Mouse (Mus musculus) heart, postnatal 36 days (tissue): ENCODE results near the gene Prkg1. TPM values are rescaled to one million over a fixed set of nuclear protein-coding genes. Genes with fewer than 3 reads are reported as not detected.
A peak's percentile ranks its signal among the peaks of the same experiment; 100 is the strongest.

Source experiments
- DNase-seq, 2 experiments: peaks; one replicate each; pipeline ENCODE4 v3.0.0; 2021 to 2022
- intact Hi-C: fragments of 180-260 bp; cut with DNase I; formaldehyde crosslinking; loops from one replicate; pipeline ENCODE4 v1.15.1; 2025
- total RNA-seq, 2 experiments: library from RNA; stranded (reverse); gene quantifications; 2 replicates each; pipeline ENCODE4 v1.2.3; 2021

Prkg1 gene
- total RNA-seq, 2 experiments from 2014 or later = 12.7 to 13.4 TPM

DNA sequence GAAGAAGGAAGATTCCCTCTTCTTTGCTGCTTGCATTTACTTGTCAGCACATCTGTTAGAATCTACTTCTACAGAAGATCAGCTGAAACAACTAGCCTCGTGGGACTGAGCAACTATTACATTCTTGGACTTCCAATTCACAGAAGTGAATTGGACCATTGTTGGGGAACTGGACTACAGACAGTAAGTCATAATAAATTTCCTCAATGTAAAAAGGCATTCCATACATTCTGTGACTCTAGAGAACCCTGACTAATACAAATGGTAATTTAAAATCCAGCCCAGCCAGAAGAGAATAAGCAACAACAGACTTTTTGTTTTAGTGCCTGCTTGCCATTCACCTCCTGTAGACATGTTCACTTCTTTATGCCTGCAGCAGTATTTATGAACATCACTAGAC is 996.5 kb downstream of the Prkg1 start:
- intact Hi-C loops = no loop called here
- no peak for DNase-seq

DNA sequence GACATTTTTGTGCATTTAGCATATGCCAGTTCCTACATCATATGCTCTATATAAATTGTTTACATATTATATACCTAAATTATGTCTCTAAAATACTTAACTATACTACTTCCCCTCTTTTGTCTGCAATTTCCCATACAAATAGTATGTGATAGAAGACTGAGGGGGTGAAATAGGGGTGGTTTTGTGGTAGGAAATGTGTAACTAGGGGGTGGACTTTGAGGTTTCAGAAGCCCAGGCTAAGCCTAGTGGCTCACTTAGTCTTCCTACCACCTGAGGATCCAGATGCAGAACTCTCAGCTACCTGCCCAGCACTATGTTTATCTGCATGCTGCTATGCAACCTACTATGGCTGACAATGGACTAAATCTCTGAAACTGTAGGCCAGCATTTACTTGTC is 1020.4 kb downstream of the Prkg1 start:
- DNase-seq = no peak
- intact Hi-C loops = no loop called here

DNA sequence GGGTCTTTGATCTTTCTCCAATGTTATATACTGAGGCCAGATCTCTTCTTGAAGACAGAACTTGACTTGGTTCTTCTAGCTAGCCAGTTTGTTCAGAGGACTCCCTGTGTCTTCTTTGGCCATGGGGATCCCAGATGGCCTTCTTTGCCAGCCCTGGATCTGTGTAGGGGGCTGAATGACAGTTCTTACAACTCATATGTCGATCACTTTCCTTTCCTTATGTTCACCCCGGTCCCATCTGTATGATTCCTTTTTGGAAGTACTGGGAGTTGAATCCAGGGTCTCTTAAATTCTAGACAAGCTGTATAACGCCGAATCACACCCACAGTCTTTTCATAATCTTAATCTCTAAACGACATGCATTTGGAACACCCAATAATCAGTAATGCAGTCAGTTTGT is 1065.7 kb downstream of the Prkg1 start:
- intact Hi-C loops = no loop called here

DNA sequence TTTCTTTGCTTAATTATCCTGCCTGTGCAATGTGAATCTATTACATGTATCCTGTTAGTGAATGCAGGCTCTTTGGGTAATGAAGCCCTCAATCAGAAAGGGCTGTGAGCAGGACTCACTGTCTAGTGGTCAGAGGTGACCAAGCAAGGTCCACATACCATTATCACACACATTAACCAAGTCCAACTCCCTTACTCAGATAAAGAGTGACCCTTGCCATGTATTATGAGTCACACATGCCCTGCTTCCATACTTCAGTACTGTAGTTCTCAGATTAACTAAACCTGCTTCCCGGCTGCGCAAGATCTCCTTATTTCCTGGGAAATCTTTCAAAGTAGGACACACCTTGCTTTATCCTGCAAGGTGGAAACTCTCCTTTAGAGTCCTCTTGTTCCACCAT is 1073.6 kb downstream of the Prkg1 start:
- intact Hi-C loops = no loop called here
- no peak for DNase-seq

More for the DNA sequence above, 1065.7 kb downstream of the Prkg1 start:
- no peak for DNase-seq

DNA sequence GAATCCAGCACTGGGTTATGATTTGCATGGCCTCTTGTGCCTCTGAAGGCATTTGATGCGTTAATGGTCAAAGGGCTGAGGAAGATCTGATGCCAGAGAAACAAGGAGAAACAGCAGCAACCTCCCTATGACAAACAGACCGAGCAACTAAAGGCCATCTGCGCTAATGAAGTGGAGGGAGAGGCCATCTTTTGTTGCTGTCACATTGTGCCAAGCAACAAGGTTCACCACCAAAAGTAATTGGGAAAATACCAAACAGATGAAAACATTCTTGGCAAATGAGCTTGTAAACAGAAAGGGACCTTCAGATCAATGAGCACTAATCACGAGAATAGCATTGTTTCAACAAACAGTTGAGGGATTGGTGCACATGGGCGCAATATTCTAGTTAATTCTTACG is 1074.1 kb downstream of the Prkg1 start:
- intact Hi-C loops = no loop called here
- no peak for DNase-seq

DNA sequence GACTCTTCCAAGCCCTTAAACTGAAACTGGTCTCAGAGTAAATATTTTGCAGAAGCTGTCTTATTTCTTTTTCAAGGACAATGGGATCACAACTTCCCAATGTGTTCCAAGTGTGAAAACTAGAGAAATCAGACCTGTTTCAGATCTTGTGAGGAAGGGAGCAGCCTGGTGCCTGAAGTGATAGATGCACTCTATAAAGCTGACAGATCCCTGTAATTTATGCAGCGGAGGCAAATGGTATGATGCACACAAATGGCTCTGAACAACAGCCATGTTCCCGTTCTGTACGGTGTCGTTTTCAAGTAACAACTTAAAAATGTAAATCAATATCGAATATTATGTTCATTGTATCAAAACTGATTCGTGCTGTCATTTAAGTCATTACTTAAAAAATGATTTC is 1076.9 kb downstream of the Prkg1 start:
- no peak for DNase-seq
- intact Hi-C loops = no loop called here

DNA sequence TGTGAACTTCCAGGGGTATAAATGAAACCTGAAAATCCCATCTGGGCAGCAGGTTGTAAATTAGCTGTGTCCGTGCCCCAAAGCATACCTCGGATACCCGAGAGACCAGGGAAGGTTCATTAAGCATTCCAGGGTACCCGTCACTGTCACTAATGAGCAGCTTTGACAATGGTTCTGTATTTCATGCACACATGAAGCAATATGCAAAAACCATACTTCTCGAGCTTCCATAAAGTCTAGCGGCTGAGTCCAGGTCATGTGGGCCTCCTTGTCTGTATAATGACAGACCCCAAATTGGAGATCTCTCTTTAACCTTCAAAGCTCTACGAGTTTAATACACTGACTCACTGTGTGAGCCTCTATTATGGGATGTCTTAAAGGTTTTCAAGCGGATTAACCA is 1088.5 kb downstream of the Prkg1 start:
- intact Hi-C loops = no loop called here
- no peak for DNase-seq

DNA sequence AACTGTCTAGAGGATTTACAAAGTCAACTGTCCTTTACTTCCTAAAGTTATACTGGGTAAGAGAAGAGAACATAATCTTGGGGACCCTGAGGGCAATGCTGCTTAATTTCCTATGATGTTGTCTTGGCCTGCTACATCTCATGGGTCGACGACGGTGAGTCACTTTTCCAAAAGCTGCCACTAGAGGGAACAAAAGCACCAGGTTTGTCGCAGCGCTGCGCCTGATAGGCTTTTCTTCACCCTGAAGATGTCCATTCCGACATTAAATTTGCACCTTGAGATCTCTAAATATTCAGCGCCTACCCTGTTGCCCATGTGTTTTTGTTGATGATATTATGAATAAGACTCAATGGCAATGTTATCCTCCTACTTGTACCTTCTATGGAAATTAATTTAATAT is 1100.6 kb downstream of the Prkg1 start:
- intact Hi-C loops = loop anchor here (5.0 to 10.0 kb wide), 3 partner anchors 178 to 1083 kb away; no protein-coding TSS in a partner anchor
- DNase-seq = peak; percentile 51 to 62

DNA sequence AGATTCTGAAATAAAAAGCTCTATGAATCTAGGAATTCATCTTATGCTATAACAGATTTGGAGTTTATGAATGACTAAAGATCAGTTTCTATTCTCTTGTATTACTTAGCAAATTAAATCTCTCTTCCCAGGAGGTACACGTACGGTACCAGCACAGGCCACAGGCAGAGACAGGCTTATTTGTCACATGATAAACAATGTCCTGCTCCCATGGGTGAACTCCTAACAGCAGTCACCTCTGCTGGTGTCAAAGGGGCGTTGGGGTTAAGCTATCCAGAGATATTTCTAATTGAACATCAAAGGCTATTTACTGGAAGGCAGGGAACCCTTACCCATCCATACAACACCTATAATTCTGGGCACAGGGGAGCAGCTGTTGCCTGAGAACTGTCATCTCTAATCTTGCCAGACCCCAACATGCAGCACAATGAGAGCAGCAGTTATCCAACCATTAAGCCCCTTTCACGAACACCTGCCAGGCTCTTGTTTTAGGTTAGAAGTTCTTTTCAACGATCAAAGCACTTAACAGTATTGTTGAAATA is 1122.1 kb downstream of the Prkg1 start:
- intact Hi-C loops = no loop called here
- no peak for DNase-seq

DNA sequence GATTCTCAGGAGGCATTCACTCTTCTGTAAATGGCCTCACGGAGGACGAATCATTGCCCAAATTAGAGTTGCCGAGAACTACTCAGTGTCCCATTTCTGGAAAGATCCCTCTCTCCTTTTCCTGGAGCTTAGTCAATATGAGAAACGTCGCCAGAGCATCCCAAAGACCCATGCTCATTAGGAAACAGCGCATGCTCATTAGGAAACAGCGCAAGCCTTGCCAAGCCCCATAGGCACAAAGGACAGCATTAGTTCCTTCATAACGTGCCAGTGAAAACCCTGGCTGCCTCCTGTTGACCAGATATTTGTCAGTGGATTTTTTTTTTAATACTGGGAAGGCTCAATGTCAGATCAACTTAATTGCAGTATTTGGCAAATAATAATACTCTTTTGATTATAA is 1127.4 kb downstream of the Prkg1 start:
- intact Hi-C loops = no loop called here
- DNase-seq = no peak

DNA sequence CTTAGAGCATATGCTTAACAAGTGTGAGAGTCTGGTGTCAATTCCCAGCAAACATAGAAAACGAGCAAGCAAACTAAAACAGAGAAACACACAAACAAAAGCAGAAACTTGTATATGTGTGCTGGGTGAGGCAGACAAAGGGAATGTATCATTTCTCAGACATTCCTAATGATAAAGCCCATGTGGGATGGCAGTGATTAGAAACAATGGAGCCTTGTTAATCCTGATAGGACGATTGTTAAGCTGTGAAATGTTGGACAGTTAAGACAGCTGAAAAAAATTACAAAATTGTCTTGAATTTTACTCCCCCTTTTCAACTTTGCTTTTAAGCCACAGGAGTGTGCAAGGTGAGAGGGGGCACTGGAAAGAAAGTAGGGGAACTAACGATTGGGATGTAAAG is 1133.8 kb downstream of the Prkg1 start:
- intact Hi-C loops = no loop called here
- DNase-seq = no peak

DNA sequence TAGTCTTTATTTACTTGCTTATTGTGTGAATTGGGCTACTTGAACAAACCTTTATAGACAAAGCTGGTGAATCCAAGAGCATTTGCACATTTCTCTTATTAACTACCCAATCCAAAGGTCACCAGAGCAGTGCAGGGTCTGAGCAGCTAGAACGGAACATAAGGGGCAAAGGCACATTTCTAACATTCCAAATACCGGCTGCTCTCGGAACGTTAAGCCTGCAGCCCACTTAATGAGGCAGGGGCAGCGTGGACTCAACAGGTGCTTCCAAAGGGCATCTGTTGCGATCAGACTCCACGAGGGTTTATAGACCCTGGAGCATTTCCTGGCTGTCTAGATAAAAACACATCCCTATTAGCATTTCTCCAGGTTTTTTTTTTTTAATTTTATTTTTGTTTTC is 1138.8 kb downstream of the Prkg1 start:
- intact Hi-C loops = loop anchor here (5.0 kb wide), 1 partner anchor 121 kb away; no protein-coding TSS in a partner anchor
- no peak for DNase-seq

DNA sequence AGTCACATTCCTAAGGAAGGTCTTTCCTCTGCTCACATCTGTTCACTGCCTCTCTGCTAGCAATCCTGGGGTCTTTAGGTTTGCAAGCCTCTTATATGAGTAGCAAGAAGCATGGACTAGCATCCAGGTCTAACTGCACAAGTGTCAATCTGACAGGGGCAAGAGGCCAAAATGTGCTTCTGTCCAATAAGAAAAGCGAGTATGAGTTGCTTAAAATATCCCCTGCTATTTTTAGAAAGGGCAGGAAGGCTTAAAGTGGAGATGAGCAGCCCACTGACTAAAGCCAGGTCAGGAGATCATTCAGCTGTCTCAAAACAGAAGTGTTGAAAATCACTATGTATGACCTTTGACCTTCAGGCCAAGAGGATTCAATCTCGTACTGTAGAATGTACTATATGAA is 1139.4 kb downstream of the Prkg1 start:
- intact Hi-C loops = loop anchor here (5.0 kb wide), 1 partner anchor 122 kb away; no protein-coding TSS in a partner anchor
- DNase-seq = peak; percentile 3 to 13

DNA sequence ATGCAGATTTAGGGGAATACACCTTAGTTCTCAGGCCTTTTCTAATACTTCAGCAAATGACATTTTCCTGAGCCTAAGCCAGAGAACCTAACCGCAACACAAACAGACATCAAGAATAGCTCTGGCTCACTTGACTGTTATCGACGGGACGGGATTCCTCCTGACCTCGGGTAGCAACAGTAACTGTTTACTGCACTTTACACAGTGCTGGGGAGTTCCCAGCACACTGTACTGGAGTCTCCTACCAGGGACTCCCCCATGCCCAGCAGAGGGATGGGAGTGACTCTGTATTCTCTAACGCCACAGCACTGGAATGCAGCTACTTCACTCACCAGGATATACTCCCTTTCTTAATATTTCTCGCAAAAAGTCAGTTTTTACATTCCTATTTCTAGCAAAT is 1141.2 kb downstream of the Prkg1 start:
- intact Hi-C loops = no loop called here
- DNase-seq = peak; percentile 9 to 15

DNA sequence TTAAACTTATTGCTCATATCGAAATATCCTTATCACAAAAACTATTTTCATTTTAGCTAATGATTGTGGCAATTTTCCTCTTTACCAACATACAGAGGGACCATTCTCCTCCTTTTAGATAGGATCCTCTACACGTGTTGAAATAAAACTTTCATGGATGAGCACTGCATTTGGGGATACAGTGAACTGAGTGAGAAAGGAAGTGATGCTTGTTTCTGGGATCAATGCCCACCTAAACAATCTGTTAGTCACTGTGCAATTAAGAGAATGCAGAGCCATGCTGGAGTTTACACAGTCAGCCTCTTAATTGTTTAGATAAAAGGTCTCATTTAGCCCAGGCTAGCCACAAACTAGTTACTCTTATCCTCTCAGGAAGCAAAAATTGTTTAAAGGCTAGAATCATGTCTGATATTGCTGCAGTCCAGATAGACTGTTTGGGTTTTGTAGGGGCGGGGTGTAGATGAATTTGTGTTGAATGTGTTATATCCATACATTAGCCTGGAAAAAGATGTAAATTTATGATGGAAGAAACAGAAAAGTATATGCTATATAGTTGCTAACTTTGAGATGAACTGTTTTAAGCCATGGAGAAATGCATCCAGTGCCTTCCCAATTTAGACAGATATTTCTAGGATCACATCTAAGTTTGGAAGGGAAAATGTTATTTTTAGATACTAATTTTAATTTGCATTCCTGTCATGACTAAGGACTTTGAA is 1151.5 kb downstream of the Prkg1 start:
- intact Hi-C loops = no loop called here
- DNase-seq = no peak

DNA sequence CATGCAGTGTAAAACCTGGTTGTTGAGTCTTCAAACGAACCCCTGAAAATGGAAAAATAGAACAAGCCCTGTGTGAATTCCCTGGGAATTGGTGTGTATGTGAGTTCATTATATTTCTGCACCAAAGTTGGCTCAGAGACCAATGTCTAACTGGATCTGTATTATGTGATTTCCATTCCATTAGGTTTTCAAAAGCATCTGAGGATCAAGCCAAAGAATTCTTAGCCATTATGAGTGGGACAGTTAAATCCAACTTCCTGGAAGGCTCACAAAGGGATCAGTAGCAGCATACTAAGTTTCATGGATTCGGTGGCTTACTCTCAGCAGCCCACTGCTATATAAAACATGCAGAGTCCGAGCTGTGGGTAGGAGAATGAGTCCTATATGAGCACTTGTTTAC is 1178.5 kb downstream of the Prkg1 start:
- intact Hi-C loops = no loop called here
- no peak for DNase-seq

DNA sequence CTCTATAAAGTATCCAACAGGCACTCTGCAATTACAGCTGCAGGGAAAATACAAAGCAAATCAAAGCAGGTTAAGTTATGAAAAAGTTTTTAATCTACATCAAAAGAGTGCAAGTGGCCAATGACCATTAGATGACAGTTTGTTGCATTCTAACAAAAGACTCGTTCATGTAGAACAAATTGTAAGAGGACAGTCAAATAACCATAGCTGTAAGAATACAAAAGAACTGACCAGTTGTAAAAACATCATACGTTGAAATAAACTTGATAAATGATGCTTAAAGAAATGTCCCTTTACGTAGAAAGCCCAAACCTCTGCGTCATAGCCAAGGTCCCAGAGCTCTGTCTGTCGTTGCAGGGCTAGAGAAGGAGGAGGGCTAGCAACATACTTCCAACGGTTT is 1200.3 kb downstream of the Prkg1 start:
- no peak for DNase-seq
- intact Hi-C loops = no loop called here

DNA sequence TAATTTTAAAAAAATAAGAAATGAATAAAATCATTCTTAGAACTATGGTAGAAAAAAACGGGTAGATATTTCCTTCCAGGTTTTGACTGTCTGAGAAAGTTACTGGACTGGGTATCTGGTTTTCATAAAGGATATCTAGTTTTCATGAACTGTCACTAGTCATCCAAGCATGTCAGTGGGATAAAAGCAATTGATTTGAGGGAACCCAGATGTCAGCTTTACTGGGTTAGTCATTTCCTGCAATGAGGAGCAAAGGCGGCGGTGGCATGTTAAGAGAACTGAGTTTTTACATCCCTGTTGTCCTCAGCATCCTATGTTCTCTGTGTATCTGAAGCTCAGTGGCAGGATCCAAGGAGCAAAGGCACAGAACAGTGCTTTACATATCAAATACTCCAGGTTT is 1201.0 kb downstream of the Prkg1 start:
- intact Hi-C loops = no loop called here

DNA sequence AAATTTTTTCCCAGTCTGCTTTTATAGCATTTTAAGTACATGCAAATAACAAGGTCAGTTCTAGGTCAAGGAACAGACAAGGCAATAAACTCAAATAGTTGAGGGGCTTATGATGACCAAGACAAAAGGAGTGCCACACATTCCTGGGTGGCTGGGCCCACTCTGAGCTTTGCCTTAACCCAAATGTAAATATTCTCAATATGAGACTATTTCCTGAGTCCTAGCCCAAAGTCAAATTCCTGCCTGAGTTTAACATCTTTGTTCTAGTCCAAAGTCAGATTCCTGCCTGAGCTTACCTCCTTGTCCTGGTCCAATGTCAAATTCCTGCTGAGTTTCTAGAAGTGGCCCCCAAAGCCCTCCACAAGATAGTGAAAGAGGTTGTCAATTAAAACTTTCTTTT is 1206.8 kb downstream of the Prkg1 start:
- no peak for DNase-seq
- intact Hi-C loops = no loop called here

More for the DNA sequence above, 1201.0 kb downstream of the Prkg1 start:
- no peak for DNase-seq

DNA sequence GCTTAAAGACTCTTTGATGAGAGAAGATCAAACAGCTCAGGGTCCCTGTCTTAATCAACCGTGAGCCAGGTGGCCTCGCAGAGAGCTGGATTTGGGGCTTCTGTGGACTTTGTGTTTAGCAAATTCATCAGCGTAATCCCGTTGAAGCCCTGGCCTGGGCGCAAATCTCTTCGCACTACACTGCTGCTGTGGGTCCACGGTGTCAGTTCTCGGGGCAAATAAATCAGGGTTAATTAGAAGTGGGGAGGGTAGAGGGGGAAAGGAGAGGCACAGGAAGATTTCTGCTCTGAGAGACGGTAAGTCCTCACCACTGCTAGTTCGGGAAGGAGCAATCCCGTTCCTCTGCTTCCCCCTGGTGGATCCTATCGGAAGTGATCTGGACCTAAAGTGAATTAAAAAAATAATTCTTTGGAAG is 1210.4 kb downstream of the Prkg1 start:
- intact Hi-C loops = loop anchor here (1.0 to 5.0 kb wide), 5 partner anchors 127 to 337 kb away; no protein-coding TSS in a partner anchor
- peak; percentile 64 to 73 for DNase-seq

DNA sequence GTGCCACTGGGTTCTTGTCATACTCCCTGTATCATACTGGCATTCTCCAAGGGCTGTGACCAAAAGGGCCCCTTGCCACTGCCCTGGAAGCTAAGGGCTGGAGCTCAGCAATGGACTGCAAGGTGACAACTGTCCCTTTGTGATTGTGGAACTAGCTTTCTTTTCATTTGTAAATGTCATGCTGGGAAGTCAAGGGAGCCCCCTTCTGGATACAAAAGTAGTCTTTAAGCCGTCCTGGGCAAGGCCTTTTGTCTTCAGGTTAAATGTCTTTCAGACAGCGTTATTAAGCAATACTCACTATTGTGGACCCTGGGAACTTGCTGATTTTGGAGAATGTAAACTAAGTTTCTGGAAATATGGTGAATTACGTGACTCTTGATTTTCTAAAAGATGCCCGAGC is 1211.1 kb downstream of the Prkg1 start:
- intact Hi-C loops = loop anchor here (1.0 to 5.0 kb wide), 5 partner anchors 126 to 336 kb away; no protein-coding TSS in a partner anchor
- DNase-seq = no peak

DNA sequence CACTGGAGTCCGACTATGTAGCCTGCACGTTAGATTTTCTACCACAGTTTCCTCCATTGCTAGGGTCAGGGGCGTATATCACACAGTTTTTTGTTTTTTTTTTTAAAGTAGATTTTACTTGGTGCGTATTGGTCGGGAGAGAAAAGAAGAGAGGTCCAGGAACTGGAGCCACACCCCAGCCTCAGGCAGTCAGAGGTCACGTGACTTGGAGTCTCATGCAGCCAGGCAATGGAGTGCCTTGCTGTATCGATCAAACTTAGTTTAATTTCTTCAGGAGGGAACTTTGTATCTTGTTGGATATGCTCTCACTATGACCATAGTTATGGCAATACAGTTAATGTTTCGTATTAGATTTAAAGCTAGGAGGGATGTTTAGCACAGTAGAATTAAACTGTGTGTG is 1212.6 kb downstream of the Prkg1 start:
- no peak for DNase-seq
- intact Hi-C loops = loop anchor here (5.0 kb wide), 2 partner anchors 125 to 255 kb away; no protein-coding TSS in a partner anchor
